Mouse (Mus musculus) inflammation-experienced regulatory T-cells, adult 6 months (primary cell): ENCODE measurements around the gene Shprh. TPM values are rescaled to one million over a fixed set of nuclear protein-coding genes. Genes with fewer than 3 reads are reported as not detected.
"Not testable (repeated sequence)": the region's sequence is repeated elsewhere in the genome, so short reads cannot be mapped to it uniquely, and the experiment has no call there.

Experiments
- ATAC-seq: one replicate; pipeline ENCODE4 v1.8.0; 2017
- polyA plus RNA-seq, 3 experiments: library from polyadenylated mRNA; unstranded; fragments of 100-300 nt; shearing (Covaris generic); gene quantifications; one replicate each; pipeline ENCODE4 v1.2.1; 2017

Shprh gene
- 10 to 100 TPM; 15.9 to 23.7 (median 22.0) TPM for polyA plus RNA-seq

DNA sequence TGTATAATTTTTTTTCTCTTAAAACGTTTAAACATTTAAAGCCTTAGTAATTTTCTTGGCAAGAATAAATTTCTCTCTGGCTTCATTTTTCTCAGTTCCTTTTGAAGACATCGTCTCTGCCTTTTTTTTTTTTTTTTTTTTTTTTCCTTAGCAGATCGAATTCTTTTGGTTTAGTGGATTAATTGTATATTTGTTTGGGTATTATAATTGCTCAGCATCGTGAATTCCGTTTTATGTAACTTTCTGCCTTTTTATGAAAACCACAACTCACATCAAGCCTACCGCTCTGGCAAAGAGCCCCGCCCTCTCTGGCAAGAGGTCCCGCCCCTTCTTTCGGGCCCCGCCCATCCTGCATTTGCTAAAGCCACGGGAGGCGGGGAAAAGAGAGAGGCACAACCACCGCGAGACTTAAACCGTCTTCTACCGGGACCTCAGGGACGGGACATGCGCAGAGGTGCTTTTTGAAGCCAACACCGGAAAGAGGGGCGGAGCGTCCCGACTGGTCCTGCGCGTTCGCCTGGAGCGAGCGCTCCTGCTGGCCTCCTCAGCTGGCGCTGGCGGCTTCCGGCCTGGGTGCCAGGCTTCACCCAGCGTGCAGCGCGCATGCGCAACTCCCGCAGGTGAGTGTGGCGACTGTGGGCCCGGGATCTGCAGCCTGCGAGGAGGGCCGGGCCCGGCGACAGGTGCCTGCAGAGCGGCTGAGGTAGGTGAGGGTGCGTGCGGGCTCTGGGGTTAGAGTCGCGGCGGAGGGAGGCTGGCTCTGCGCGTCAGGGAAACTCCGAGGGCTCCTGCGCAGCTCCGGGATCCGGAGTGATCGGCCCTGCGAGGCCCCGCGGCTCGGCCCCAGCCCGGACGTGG, at the start of gene Shprh:
Shprh (plus strand) TSS at position 544 of the 858 bp plus-strand sequence.
- ATAC-seq: peak; percentile 97

DNA sequence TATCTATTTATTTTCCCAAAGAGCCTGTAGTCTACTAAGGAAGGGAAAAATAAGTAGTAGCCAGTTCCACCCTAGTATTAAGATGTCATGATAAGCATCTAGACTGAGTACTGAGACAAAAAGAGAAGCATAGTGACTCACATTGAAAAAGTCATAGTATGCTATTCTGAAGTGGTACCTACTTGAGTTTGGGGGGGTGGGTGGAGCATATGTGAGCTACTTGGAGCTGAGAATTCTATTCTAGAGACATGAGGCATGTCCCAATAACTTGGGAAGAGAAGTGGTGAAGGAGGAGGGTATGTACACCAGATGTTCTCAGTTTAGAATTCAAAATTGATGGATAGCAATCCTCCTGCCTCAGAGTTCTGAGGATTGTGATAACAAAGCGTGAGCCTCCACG, 27.4 kb upstream of the Shprh start:
- no peak for ATAC-seq

DNA sequence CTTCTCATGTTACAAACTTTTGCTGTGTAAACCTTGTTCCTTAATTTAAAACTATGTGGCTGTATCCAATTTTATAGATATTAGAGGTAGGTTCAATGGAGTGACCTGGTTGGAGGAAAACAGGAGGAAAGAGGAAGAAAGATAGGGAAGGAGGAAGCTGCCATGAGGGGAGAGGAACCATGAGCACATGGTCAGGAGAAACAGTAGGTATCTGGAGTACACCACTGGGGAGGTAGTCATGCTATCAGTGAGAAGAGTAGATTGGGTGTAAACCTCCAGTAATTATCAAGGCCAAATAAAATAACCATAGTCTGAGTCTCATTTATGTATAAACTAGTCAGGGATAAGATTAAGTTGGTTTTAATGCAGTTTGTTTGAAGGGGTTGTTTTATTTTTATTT, 3.6 kb upstream of the Shprh start:
- no peak for ATAC-seq

DNA sequence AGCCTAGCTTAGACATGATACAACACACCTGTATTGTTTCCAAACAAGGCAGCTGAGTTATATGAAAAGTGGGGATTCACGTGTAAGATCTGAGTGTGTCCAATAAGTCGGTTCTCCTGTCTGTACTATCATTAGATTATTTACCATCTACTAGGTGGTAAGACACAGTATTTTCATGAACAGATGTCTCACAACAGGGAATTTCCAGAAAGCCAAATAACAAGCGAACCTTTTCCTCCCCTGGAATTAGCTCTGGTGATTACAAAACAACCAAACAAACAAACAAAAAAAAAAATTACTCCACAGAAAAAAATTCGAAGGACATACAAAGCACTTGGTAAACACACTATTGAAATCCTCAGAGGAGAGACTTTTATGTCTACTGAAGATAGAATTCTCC, 781 bp upstream of the Shprh start:
- ATAC-seq: no peak

DNA sequence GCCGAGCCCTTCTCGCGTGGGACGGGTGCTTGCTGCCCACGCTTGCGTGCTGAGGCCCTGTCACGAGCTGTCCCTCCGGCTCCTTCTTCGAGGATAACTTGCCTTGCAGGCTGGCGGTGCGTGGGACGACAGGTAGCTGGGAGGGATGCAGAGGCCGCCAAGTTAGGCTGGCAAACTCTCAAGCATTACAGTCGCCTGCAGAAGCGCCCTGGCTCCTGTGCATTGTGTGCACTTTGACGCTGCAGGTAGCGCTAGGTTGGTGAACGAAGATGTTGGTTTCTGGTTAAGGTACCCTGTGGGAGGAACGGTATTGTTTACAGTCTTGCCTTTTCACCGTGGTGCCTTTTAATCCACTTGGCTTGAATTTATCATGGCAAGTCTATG, 507 bp downstream of the Shprh start:
- ATAC-seq: peak; percentile 15

DNA sequence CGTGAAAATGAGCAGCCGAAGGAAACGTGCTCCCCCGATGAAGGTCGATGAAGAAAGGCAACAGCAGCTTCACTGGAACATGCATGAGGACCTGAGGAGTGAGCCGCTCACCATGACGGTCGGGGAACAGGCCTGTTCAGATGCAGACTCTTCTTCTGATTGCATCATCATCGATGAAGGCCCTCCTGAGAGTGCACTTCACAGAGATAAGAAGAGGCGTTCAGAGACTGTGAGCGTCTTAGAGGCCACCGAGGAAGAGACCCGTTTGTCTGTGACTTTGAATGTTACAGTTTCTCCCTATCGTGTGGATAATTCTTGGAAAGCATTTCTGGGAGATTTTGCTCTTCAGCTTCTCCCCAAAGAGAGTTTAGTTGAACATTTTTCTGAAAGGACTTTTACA, 2.4 kb downstream of the Shprh start:
- ATAC-seq: no peak

DNA sequence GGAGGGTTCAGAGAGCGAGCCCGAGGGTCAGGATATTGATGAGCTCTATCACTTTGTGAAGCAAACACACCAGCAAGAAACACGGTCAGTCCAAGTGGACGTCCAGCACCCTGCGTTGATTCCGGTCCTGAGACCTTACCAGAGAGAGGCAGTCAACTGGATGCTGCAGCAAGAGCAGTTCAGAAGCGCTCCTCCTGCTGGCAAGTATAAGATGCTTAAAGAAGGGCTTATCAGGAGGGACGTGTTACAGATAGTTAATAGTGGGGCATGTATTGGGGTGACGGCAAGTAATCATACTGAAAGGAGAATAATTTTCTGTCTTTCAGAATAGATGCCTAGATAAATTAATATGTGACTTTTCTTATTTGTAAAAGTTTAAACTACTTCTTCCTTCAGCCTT, 7.8 kb downstream of the Shprh start:
- ATAC-seq: no peak

DNA sequence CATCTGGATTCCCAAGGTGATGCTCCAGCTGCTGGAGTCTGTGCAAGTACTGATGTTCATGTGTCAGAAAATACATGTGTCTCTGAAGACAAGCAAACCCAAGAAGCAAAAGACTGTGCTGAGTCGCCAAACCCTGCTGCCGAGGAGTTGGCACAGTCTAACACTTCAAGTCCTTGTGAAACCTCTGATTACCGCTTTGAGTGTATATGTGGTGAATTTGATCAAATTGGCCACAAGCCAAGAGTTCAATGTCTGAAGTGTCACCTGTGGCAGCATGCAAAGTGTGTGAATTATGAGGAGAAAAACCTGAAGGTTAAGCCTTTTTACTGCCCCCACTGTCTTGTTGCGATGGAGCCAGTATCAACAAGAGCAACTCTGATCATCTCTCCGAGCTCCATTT, 15.3 kb downstream of the Shprh start:
- ATAC-seq: no peak

DNA sequence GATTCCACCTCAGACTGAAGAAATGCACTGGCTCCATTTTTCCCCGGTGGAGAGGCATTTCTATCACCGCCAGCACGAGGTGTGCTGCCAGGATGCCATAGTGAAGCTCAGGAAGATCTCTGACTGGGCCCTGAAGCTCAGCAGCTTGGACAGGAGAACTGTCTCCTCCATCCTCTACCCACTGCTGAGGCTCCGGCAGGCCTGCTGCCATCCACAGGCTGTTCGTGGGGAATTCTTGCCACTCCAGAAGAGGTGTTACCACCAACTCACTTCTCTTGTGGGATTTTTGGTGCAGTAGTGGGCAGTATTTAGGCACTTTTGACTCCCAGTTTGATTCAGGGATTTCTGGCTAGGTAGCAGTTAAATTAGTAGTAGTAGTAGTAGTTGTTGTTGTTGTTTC, 21.0 kb downstream of the Shprh start:
- ATAC-seq: no peak

DNA sequence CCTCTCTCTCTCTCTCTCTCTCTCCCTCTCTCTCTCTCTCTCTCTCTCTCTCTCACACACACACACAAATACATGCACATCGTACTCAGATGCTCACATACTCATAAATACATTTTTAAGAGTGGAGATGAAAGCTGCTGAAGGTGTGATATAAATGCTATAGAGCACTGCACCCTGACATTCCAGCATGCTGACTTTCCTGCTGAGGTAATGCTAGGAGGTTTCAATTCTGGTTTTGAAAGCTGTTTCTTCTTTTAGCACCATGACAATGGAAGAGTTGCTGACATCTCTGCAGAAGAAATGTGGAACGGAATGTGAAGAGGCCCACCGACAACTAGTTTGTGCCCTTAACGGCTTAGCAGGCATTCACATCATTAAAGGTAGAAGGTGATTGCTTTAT, 22.4 kb downstream of the Shprh start:
- ATAC-seq: no peak

DNA sequence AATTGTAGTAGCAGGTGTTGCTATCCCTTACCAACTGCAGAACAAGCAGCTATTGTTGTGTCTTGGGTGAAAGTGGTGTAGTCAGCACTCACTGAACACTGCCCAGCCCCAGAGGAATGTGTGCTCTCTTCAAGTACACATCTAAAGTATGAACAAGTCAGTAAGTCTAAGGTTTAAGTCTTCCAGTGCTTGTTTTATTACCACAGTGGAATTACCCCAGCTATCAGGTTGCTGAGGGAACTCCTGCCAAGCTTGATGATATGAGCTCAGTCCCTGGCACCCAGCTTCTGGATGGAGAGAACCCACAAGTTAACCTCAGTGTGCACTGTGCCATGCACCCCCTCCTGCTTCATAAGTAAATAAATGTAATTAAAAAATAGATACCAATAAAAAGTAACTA, 23.3 kb downstream of the Shprh start:
- ATAC-seq: no peak

DNA sequence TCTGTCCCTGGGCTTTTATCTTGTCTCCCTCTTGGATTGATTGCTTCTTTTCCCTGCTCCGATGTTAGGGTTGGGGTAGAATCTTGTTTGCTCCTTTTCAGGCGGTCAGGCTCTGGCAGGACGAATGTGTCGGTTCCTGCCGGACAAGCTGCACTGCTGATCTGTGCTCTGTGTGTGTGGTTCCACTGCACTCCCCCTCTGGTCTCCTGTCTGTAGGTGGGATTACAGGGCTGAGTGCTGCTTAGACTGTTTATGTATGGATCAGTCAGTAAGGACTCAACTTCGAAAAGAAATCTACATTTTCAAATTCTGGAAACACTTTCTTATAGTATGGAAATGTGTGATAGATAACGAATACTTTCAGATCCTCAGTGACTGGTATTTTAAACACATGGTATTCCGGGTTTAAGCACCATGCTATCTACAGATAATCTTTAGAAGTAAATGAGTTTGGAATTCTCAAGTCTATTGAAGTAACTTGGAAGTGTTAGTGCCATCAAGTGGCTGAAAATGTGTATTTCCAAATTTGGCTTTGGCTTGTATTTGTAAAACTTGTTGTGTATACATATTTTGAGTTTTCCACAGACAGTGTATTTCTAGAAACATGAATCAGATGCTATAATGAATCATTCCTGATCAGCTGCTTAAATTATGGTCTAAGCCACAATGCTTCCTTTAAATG, 26.7 kb downstream of the Shprh start:
- no peak for ATAC-seq

DNA sequence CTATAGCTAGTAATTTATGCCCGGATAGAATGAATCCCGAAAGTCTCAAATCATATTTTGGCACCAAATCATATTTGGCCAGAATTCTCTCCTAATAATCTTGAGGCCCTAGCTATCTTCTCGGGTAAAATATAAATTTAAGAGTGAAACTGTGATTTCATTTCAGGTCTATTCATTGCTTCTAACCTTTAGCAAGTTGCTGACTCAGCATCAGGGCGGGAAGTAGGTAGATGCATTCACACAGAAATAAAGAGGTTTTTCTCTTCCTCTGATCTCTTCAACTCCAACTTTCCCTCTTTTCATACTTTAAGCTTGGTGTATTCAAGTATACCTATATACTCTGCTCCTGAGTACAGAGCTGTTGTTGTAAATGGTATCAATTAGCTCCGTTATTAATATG, 30.9 kb downstream of the Shprh start:
- ATAC-seq: no peak

DNA sequence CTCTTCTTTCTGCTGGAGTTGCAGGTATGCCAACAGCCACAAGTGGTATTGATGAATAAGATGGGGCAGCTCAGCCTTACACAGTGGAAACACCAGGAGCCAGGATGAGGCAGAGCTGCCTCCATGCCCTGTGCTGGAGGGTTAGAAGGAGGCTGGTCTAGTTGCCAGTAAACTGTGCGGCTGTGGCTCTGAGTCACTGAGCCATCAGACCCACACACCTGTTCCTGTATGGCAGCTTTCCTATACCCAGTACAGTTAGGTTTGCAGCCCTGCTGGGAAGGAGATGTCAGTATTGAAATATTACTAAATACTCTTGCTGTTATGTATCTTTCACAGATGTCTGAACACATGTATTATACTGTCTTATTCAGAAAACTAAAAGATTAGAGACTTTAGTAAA, 48.1 kb downstream of the Shprh start:
- ATAC-seq: no peak

DNA sequence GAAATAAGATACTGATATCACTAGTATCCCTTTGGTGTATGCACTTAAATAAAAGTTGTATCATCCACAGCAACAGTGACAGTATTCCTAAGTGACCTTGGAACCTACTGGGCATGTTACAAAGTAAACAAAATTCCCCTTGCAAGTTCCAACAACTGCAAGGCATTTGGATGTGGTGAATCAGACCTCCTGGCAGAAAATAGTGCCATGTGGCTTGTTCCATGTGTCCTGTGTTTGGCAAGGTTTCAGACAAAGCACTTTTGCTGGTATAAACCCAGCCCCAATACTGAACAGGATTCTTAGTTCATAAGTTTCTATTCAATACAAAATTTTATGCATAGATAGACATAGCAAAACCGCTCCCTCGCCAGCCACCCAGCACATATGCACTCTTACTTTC, 49.1 kb downstream of the Shprh start:
- ATAC-seq: no peak

DNA sequence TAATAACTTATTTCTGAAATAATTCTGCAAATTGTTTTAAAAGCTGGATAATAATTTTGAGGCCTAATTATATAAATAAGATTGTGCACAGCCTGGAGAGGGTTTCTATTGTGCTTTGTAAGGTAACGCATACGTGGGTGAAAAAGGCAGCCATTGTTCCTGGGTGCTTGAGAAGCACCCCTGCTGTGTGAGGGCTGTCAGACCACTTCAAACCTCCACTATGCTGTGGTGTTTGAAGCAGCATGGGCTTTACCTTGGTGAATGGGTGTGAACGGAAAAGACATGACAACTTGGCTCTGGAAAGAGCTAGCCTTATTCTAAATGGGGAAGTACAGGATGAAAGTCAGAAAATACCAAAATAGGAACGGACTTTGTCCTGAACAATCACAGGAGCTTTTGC, 50.8 kb downstream of the Shprh start:
- no peak for ATAC-seq

DNA sequence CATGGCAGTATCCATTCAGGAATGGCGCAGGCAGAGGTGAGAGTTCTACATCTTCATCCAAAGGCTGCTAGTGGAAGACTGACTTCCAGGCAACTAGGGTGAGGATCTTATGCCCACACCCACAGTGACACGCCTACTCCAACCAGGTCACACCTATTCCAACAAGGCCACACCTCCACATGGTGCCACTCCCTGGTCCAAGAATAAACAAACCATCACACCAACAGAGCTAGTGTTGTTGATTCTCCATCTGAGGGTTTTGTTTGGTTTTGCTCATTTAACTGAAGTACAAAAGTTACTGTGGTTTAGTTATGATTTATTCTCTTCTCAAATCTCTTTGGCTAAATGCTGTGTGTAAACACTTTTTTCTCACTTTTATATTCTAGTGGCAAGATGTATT, 56.7 kb downstream of the Shprh start:
- not testable (repeated sequence) for ATAC-seq

DNA sequence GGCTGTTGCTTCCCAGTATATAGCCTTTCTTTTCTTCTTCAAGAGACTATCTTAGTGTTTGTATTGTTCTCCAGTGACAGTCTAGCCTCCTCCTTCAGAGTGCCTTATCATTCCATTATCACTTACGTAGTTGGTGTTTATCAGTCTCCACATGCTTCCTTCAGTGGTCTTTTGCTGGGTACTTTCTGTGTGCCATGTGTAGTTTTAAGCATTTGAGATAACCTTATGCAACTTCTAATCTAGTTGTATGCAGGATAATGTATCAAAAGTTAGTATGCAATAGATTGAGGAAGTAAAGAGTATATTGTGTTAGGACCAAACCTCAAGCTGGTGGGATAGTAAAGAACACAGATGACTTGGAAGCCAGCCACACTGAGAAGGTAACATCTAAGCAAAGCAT, 59.4 kb downstream of the Shprh start:
- ATAC-seq: no peak

DNA sequence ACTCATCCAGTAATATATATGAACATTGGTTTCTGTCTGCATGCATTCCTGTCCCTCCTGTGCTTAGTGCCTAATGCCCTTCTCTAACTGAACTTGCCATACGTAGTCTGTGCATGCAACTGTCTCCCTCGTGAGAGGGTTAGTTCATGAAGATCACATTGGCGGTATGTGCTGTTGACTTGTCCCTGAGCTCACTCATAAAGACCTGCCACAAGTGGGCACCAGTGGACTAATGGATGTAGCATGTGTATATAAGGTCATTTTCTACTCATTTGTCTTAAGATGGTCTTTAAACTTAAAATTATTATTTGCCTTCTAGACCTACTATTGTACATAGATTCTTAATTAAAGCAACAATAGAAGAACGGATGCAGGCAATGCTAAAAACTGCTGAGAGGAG, 62.8 kb downstream of the Shprh start:
- no peak for ATAC-seq

DNA sequence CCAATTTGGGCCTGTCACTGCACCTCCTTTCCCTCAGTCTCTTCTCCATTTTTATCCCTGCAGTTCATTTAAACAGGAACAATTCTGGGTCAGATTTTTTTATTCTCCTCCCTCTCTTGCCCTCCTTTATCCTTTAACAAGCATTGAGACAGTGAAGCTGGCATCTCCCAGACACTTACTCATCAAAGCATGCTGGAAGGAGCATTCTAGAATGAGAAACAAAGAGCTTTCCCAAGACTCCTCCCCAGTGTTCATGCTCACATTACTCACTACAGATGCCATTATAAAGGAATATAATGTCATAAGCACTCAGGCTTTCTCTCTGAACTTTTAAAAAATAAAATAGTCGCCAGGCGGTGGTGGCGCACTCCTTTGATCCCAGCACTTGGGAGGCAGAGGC, 77.2 kb downstream of the Shprh start:
- ATAC-seq: no peak

DNA sequence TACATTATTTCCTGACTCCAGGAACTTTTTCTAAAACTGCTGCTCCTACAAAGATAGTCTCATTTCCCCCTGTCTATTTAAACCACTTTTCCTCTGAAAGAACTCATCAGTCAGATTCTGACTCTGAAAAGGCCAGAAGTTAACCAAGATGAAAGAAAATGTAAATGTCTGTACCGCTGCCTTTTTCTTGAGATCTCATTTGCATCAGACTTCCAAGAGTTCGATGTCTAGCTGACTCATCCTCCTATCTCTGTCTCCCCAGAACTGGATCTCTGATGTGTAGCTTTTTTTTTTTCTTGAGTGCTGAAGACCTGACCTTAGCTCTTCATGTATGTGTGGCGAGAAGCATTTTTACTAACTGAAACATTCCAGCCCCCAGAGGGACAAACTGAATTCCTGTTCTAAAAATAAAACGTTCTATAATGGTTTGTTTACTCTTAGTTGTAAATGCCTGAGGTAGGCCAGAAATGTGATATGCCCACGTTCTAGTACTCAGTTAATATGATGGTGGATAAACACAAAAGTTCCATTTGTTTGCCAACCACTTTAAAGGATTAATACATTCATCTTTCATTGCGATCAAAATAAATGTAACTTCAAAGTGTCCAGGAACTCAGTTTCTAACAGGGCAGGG, 80.4 kb downstream of the Shprh start:
- no peak for ATAC-seq

DNA sequence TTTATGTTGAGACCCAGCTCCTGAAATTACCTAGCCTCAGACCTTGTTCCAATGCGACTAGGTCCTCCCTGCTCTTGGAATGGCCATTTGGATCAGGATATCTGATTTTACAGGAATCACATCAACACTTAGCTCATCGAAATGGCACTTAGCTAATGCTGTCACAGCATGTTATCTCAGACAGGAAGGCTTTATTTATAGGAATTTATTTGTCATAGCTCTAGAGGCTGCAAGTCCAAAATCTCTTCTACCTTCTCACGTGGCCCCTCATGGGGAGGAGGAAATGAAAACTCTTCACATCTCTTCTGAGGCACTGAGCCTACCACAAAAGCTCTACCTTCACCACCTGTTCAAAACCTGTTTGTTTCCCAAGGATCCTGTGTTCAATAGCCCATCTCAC, 84.0 kb downstream of the Shprh start:
- ATAC-seq: no peak

DNA sequence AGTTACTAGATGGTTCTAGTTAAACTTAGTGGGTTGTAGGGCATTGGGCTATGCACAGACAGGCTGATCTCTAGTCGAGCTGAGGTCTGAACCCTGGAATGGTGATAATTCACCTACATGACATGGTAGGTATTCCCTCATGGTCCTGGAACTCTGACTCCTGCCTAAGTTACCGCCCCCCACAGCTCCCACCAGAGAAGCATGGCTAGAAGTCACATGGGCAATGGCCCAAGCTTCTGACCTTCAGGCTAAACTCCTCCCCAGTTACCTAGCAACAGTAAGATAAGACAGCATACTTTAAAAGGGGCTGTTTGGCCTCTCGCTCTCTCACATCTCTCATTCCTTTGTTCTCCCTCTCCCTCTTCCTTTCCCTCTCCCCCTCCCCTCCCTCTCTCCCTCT, 93.8 kb downstream of the Shprh start:
- ATAC-seq: not testable (repeated sequence)

DNA sequence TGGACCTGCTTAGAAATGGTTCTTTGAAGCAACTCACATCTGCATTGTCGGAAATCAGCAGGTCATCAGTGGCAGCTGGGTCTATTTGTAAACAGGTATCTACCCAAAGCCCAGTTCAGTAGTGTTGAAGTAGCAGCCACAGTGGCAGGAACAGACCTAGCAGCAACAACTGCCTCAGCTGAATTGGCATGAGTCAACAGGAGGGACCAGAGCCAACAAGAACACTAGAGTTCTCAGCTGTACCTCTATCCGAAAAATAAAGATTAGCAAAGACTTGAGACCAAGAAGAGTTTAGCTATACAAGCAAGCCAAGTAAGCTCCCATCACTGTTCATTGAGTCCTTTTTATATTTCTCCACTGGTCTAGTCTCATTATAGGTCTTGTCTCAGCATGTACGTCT, 99.0 kb downstream of the Shprh start:
- no peak for ATAC-seq
